Mouse (Mus musculus) gastrocnemius, adult 8-10 months (tissue): ENCODE results near the gene Vmn2r94. TPM values are rescaled to one million over a fixed set of nuclear protein-coding genes. Genes with fewer than 3 reads are reported as not detected.

Experiments used
- DNase-seq, 2 experiments: peaks; one replicate each; pipeline ENCODE4 v3.0.0; 2022; ENCODE audit warnings: low spot score in 2 of 2
- total RNA-seq, 4 experiments: library from RNA; stranded (reverse); gene quantifications; 2 replicates each; pipeline ENCODE4 v1.2.4; 2022

Vmn2r94 gene
- not detected for total RNA-seq

DNA sequence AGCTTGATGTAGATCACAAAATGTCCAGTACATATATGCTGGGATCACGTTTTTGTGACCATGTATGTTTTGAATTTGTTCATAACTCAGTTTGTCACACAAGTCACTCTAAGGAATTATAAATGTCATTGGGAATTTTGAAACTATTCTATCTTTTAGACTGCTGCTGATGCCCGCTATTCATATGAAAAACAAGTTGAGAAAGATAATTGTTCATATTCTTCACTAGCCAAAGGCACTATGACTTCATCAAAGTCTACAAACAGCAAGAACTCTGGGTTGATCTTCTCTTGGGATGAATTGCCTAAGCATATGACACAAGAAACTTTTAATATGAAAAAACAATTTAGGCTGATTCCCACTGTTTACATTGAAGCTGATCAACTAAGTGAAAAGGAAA, at the start of gene Vmn2r94:
Vmn2r94 (minus strand) TSS at position 101 of the 400 bp plus-strand sequence.
- no peak for DNase-seq

DNA sequence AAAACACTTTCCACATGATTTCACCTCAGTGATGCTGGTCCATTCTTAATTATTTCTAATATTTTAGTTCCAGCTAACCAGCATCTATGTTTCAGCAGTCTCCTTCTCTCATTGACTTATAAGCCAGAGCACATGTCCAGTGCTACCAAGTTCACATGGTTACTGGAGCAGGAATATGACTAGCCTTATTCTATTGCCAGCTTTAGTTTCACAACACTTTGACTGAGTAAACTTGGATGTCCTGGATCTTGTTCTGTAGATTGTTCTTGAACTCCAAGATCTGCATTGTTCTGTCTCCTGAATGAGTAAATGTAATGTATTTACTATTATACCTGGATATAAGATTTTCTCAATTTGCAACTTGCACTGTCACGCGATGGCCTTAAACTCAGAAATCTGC, 45.5 kb upstream of the Vmn2r94 start:
- DNase-seq = no peak

DNA sequence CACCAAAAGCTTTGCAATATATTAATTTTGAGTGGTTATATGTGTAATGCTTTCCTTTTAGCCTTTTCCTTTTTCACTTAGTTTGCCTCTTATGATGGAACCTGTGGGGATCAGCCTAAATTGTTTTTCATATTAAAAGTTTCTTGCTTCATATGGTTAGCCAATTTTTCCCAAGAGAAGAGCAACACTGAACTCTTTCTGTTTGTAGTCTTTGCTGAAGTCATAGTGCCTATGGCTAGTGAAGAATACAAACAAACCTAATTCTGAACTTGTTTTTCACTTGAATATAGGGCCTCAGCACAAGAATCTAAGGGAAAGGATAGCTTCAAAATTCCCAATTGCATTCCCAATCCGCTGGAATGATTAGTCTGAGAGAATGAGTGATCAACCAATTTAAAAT, 20.2 kb upstream of the Vmn2r94 start, which contains the start of gene Vmn2r93:
Vmn2r93 (plus strand) TSS at position 301 of the 400 bp plus-strand sequence.
- no peak for DNase-seq

DNA sequence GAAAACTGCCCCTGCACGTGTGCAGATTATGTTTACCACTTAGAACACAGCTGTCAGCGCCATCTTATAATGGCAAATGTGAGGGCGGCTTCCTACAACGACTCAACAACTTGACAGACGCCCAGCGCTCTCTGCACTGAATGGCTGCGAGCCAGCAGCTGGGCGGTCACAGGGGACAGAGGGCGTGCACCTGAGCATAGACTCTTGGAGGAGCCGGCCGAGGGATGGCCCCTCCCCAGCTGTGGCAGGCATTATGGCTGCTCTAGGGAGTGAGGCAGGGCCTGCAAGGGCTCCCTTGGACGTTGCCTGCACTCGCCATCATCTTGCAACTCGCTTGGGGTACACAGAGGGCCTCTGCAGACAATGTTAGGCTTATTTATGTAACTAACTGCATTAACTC, 40.6 kb downstream of the Vmn2r94 start:
- no peak for DNase-seq

DNA sequence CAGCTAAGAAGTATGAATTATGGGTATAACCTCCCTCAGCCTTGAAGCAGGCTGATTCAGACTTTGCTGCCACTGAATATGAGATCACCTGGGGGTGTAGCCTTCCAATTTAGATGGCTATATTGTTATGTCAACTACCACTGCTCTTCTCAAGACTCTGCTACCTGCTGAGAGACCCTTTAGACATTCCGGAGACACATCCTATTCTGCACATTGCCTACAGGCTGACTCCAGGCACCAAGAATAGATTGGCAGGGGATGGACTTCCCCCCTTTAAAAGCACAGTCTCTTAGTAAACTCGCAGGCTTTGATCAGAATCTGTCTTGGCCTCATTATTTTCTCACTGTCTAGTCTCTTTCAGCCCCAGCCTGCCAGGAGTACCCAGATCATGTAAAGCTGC, 45.6 kb downstream of the Vmn2r94 start:
- no peak for DNase-seq

DNA sequence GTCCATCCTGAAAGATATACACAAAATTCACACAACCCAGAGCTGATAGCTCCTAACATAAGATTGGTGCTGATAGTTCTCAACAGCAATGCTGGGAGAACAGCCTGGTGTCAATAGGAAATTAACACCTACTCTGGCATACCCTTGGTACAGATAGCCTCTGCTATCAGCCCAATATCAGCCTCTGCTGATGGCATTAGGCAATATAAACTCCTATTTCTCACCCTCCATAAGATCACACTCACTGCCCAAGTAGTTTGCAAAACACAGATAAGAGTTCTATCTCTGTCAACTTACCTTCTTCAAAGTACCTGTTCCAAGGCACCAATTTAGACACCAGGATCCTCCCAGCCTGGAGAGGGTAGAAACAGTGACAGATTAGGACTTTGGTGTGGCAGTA, 56.3 kb downstream of the Vmn2r94 start:
- DNase-seq = no peak

Other genes with a start within 250 kb of the Vmn2r94 start
- gene Vmn2r124, start 228.3 kb downstream of the Vmn2r94 start, total RNA-seq = not detected
- not detected for gene Vmn2r91, start 192.7 kb downstream of the Vmn2r94 start, total RNA-seq
- gene Vmn2r92, start 125.9 kb downstream of the Vmn2r94 start, total RNA-seq = not detected
- not detected for gene Vmn2r93, start 20.3 kb upstream of the Vmn2r94 start, total RNA-seq
- not detected for gene Vmn2r95, start 146.3 kb upstream of the Vmn2r94 start, total RNA-seq